Mouse (Mus musculus): ENCODE measurements at regions not wholly inside any gene's neighbourhood (a gene's known extent, or its start where the extent isn't known, plus 50 kb on each side); places are given as distances from the start of the nearest gene placed in this dataset.

- DNase-seq, result no peak
- H3K4me3 ChIP-seq (replicated peaks; ENCODE audit: insufficient read depth, low read depth, low read length), result no peak overlapping the region
- 9% methylated on average over 2 of the region's 2 CpGs for WGBS
- no peak overlapping the region for H3K27ac ChIP-seq (ENCODE audit: insufficient read depth, low read length)
- no peaks in the 10 kb centered on the region for H3K4me1 ChIP-seq (ENCODE audit: control insufficient read depth, insufficient read depth, low read length)
- no peak for TF ChIP-seq POLR2A (IDR thresholded peaks at IDR 0.05; ENCODE audit: borderline replicate concordance, insufficient read depth, low read length)
- TF ChIP-seq CTCF (IDR thresholded peaks at IDR 0.05; ENCODE audit: borderline replicate concordance, insufficient read depth, low read depth, low read length), result no peak
- H3K27me3 ChIP-seq (ENCODE audit: control insufficient read depth, insufficient read depth, low read length), result no peaks in the 10 kb centered on the region
Observed at GRCm38 (mm10) chr6:102913776-102914175, 340.9 kb upstream of the Cntn3 start.

- TF ChIP-seq POLR2A (IDR thresholded peaks at IDR 0.05; ENCODE audit: borderline replicate concordance, insufficient read depth, low read length), result no peak
- no peak for TF ChIP-seq CTCF (IDR thresholded peaks at IDR 0.05; ENCODE audit: borderline replicate concordance, insufficient read depth, low read depth, low read length)
- no peak for DNase-seq
- Histone ChIP-seq H3K4me1 (ENCODE audit: control insufficient read depth, insufficient read depth, low read length) (no peaks in the 10 kb centered on the region), H3K4me3 (replicated peaks; ENCODE audit: insufficient read depth, low read depth, low read length) (no peak overlapping the region), H3K27ac (ENCODE audit: insufficient read depth, low read length) (no peak overlapping the region), H3K27me3 (ENCODE audit: control insufficient read depth, insufficient read depth, low read length) (no peaks in the 10 kb centered on the region)
- 32% methylated on average over 5 of the region's 5 CpGs for WGBS
Observed at GRCm38 (mm10) chr6:102903960-102904359, 331.1 kb upstream of the Cntn3 start.

- Histone ChIP-seq H3K4me1 (ENCODE audit: control insufficient read depth, insufficient read depth, low read length) (no peaks in the 10 kb centered on the region), H3K4me3 (replicated peaks; ENCODE audit: insufficient read depth, low read depth, low read length) (no peak overlapping the region), H3K27me3 (ENCODE audit: control insufficient read depth, insufficient read depth, low read length) (no peaks in the 10 kb centered on the region), H3K27ac (ENCODE audit: insufficient read depth, low read length) (no peak overlapping the region)
- no peak for TF ChIP-seq POLR2A (IDR thresholded peaks at IDR 0.05; ENCODE audit: borderline replicate concordance, insufficient read depth, low read length)
- TF ChIP-seq CTCF (IDR thresholded peaks at IDR 0.05; ENCODE audit: borderline replicate concordance, insufficient read depth, low read depth, low read length), result no peak
- DNase-seq, result no peak
- WGBS, result 40% methylated on average over 1 of the region's 1 CpGs
Observed at GRCm38 (mm10) chr6:102900407-102901110, 327.7 kb upstream of the Cntn3 start.

- Histone ChIP-seq H3K4me3 (replicated peaks; ENCODE audit: insufficient read depth, low read depth, low read length) (no peak overlapping the region), H3K27me3 (ENCODE audit: control insufficient read depth, insufficient read depth, low read length) (no peaks in the 10 kb centered on the region), H3K27ac (ENCODE audit: insufficient read depth, low read length) (no peak overlapping the region), H3K4me1 (ENCODE audit: control insufficient read depth, insufficient read depth, low read length) (no peaks in the 10 kb centered on the region)
- DNase-seq, result no peak
- TF ChIP-seq CTCF (IDR thresholded peaks at IDR 0.05; ENCODE audit: borderline replicate concordance, insufficient read depth, low read depth, low read length) (no peak), POLR2A (IDR thresholded peaks at IDR 0.05; ENCODE audit: borderline replicate concordance, insufficient read depth, low read length) (no peak)
- 90% methylated on average over 1 of the region's 1 CpGs for WGBS
Observed at GRCm38 (mm10) chr6:102868404-102868803, 295.5 kb upstream of the Cntn3 start.

- H3K4me3 ChIP-seq (replicated peaks; ENCODE audit: insufficient read depth, low read depth, low read length), result no peak overlapping the region
- H3K27me3 ChIP-seq (ENCODE audit: control insufficient read depth, insufficient read depth, low read length), result no peaks in the 10 kb centered on the region
- 19% methylated on average over 1 of the region's 1 CpGs for WGBS
- H3K27ac ChIP-seq (ENCODE audit: insufficient read depth, low read length), result no peak overlapping the region
- DNase-seq, result no peak
- no peaks in the 10 kb centered on the region for H3K4me1 ChIP-seq (ENCODE audit: control insufficient read depth, insufficient read depth, low read length)
- TF ChIP-seq POLR2A (IDR thresholded peaks at IDR 0.05; ENCODE audit: borderline replicate concordance, insufficient read depth, low read length), result no peak
- TF ChIP-seq CTCF (IDR thresholded peaks at IDR 0.05; ENCODE audit: borderline replicate concordance, insufficient read depth, low read depth, low read length), result peak; percentile 17; the same call in 1 of the 2 replicates
Observed at GRCm38 (mm10) chr6:102844507-102844906, 271.6 kb upstream of the Cntn3 start.

- Histone ChIP-seq H3K4me3 (replicated peaks; ENCODE audit: insufficient read depth, low read depth, low read length) (no peak overlapping the region), H3K27ac (ENCODE audit: insufficient read depth, low read length) (no peak overlapping the region), H3K4me1 (ENCODE audit: control insufficient read depth, insufficient read depth, low read length) (no peaks in the 10 kb centered on the region), H3K27me3 (ENCODE audit: control insufficient read depth, insufficient read depth, low read length) (no peaks in the 10 kb centered on the region)
- no peak for TF ChIP-seq POLR2A (IDR thresholded peaks at IDR 0.05; ENCODE audit: borderline replicate concordance, insufficient read depth, low read length)
- TF ChIP-seq CTCF (IDR thresholded peaks at IDR 0.05; ENCODE audit: borderline replicate concordance, insufficient read depth, low read depth, low read length), result no peak
- no peak for DNase-seq
- 13% methylated on average over 2 of the region's 2 CpGs for WGBS
Observed at GRCm38 (mm10) chr6:102833151-102833550, 260.2 kb upstream of the Cntn3 start.

Data from cerebellum, adult 2 months (tissue).